Mouse (Mus musculus): Measurements from ENCODE around the gene Hpse2.

DNA sequence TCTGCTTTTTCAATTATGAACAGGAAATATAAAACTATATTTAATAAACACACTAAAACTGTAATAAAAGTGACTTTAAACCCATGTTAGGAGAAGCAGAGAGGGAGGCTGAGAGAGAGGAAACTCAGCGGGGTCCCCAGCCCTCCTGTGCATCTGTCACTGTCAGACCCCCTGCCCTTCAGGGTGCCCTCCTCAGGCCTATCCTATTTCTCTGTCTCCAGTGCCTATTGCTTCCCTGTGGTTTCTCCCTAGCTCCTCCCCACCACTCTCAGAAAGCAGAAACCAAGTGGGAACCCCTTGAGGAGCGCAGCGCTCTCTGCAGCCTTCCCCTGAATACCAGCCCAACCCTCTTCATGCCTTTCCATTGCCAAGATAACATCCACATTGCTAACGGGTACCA is 510.5 kb downstream of the Hpse2 start:
- TF ChIP-seq CTCF (conservative IDR thresholded peaks at IDR 0.05; ENCODE audit: insufficient read depth, insufficient read length, low read depth, low read length), result no peak
- no peak for TF ChIP-seq POLR2A (IDR thresholded peaks at IDR 0.05; ENCODE audit: low read depth, low read length)

Measured in kidney, adult 2 months (tissue).